Mouse (Mus musculus): Measurements from ENCODE around the gene Catsperd. TPM values are rescaled to one million over a fixed set of nuclear protein-coding genes. Genes with fewer than 3 reads are reported as not detected.

The Catsperd gene
- polyA plus RNA-seq (2016; fragmentation: Nextera tagmentation; extraction: Ambion mirVana), result 0.42 and 0.77 TPM in 2 replicates

- H3K36me3 ChIP-seq (replicated peaks), result peaks cover 19% of the 10 kb centered on the region
- peak within 1 kb of the TSS; percentile 82 for H3K4me3 ChIP-seq (replicated peaks)
- H3K4me2 ChIP-seq, result peak within 1 kb of the TSS; percentile 97
- WGBS, result 9% methylated on average over 26 of the region's 26 CpGs
- peaks cover 27% of the 10 kb centered on the region for H3K4me1 ChIP-seq
- H3K27ac ChIP-seq, result peak within 1 kb of the TSS; percentile 14; the same call in 1 of the 2 replicates
- ATAC-seq (ENCODE audit: low FRiP score), result peak; percentile 35
- no peaks in the 10 kb centered on the region for H3K9me3 ChIP-seq
- peak within 1 kb of the TSS; percentile 17 for H3K9ac ChIP-seq
- H3K27me3 ChIP-seq, result peaks cover 6% of the 10 kb centered on the region; the same call in 1 of the 2 replicates
Observed at GRCm38 (mm10) chr17:56627530-56628277, at the start of gene Catsperd. TSS of gene Catsperd (plus strand) at chr17:56628143.

GRCm38 (mm10) chr17:56583071-56583470 lies 44.9 kb upstream of the Catsperd start:
- Histone ChIP-seq H3K27ac (peak overlapping the region; percentile 95; the same call in 1 of the 2 replicates), H3K36me3 (replicated peaks) (peaks cover 67% of the 10 kb centered on the region), H3K9ac (peak overlapping the region; percentile 91), H3K4me2 (peak overlapping the region; percentile 97), H3K4me1 (peaks cover 48% of the 10 kb centered on the region), H3K9me3 (no peaks in the 10 kb centered on the region), H3K27me3 (no peaks in the 10 kb centered on the region), H3K4me3 (replicated peaks) (peak overlapping the region; percentile 93)
- 72% methylated on average over 1 of the region's 1 CpGs for WGBS
- ATAC-seq (ENCODE audit: low FRiP score), result no peak

- Histone ChIP-seq H3K27me3 (no peaks in the 10 kb centered on the region), H3K4me1 (peaks cover 53% of the 10 kb centered on the region), H3K9me3 (no peaks in the 10 kb centered on the region), H3K4me3 (replicated peaks) (peak overlapping the region; percentile 93), H3K9ac (peak overlapping the region; percentile 91), H3K4me2 (peak overlapping the region; percentile 97), H3K36me3 (replicated peaks) (peaks cover 67% of the 10 kb centered on the region), H3K27ac (peak overlapping the region; percentile 95)
- WGBS, result 5% methylated on average over 30 of the region's 33 CpGs
- ATAC-seq (ENCODE audit: low FRiP score), result no peak
Observed at GRCm38 (mm10) chr17:56583611-56584256, 44.2 kb upstream of the Catsperd start.

GRCm38 (mm10) chr17:56584257-56585130 lies 43.4 kb upstream of the Catsperd start, which contains the start of the genes Safb2 and Safb:
TSS of gene Safb2 (minus strand) at chr17:56584585.
TSS of gene Safb (plus strand) at chr17:56584825.
- WGBS, result under 1% methylated on average over 84 of the region's 101 CpGs
- Histone ChIP-seq H3K36me3 (replicated peaks) (peaks cover 68% of the 10 kb centered on the region), H3K27ac (peak within 1 kb of the TSS; percentile 95), H3K9ac (peak within 1 kb of the TSS; percentile 91), H3K4me2 (peak within 1 kb of the TSS; percentile 97), H3K4me3 (replicated peaks) (peak within 1 kb of the TSS; percentile 93), H3K4me1 (peaks cover 57% of the 10 kb centered on the region), H3K27me3 (no peaks in the 10 kb centered on the region), H3K9me3 (no peaks in the 10 kb centered on the region)
- ATAC-seq (ENCODE audit: low FRiP score), result peak; percentile 95

- H3K4me2 ChIP-seq, result peak overlapping the region; percentile 72
- peak overlapping the region; percentile 89 for H3K9ac ChIP-seq
- H3K36me3 ChIP-seq (replicated peaks), result peaks cover 68% of the 10 kb centered on the region
- WGBS, result under 1% methylated on average over 61 of the region's 61 CpGs
- peaks cover 57% of the 10 kb centered on the region for H3K4me1 ChIP-seq
- H3K27me3 ChIP-seq, result no peaks in the 10 kb centered on the region
- peak overlapping the region; percentile 93 for H3K27ac ChIP-seq
- ATAC-seq (ENCODE audit: low FRiP score), result peak; percentile 23
- H3K9me3 ChIP-seq, result no peaks in the 10 kb centered on the region
- H3K4me3 ChIP-seq (replicated peaks), result peak overlapping the region; percentile 93
Observed at GRCm38 (mm10) chr17:56585171-56585821, 42.6 kb upstream of the Catsperd start.

GRCm38 (mm10) chr17:56587773-56588172 lies 40.2 kb upstream of the Catsperd start:
- Histone ChIP-seq H3K27me3 (no peaks in the 10 kb centered on the region), H3K27ac (0 out of 2 replicates have a peak overlapping the region, but pooled peaks have one; percentile 31), H3K36me3 (replicated peaks) (peaks cover 68% of the 10 kb centered on the region), H3K9ac (no peak overlapping the region), H3K4me2 (no peak overlapping the region), H3K4me1 (peaks cover 44% of the 10 kb centered on the region), H3K9me3 (no peaks in the 10 kb centered on the region), H3K4me3 (replicated peaks) (0 out of 2 replicates have a peak overlapping the region, but pooled peaks have one; percentile 8)
- WGBS, result 74% methylated on average over 1 of the region's 1 CpGs
- no peak for ATAC-seq (ENCODE audit: low FRiP score)

GRCm38 (mm10) chr17:56588921-56589320 lies 39.0 kb upstream of the Catsperd start:
- no peak overlapping the region for H3K27ac ChIP-seq
- H3K27me3 ChIP-seq, result no peaks in the 10 kb centered on the region
- no peak overlapping the region for H3K9ac ChIP-seq
- 96% methylated on average over 4 of the region's 4 CpGs for WGBS
- no peak for ATAC-seq (ENCODE audit: low FRiP score)
- H3K36me3 ChIP-seq (replicated peaks), result peaks cover 78% of the 10 kb centered on the region
- no peak overlapping the region for H3K4me3 ChIP-seq (replicated peaks)
- H3K9me3 ChIP-seq, result no peaks in the 10 kb centered on the region
- peaks cover 34% of the 10 kb centered on the region for H3K4me1 ChIP-seq
- H3K4me2 ChIP-seq, result no peak overlapping the region

GRCm38 (mm10) chr17:56592553-56592952 lies 35.4 kb upstream of the Catsperd start:
- peaks cover 100% of the 10 kb centered on the region for H3K36me3 ChIP-seq (replicated peaks)
- no peaks in the 10 kb centered on the region for H3K9me3 ChIP-seq
- no peak overlapping the region for H3K27ac ChIP-seq
- H3K4me1 ChIP-seq, result peaks cover 15% of the 10 kb centered on the region
- no peak overlapping the region for H3K4me2 ChIP-seq
- no peak for ATAC-seq (ENCODE audit: low FRiP score)
- H3K27me3 ChIP-seq, result no peaks in the 10 kb centered on the region
- H3K9ac ChIP-seq, result no peak overlapping the region
- no peak overlapping the region for H3K4me3 ChIP-seq (replicated peaks)

GRCm38 (mm10) chr17:56593527-56594271 lies 34.2 kb upstream of the Catsperd start:
- Histone ChIP-seq H3K27me3 (no peaks in the 10 kb centered on the region), H3K4me2 (no peak overlapping the region), H3K4me3 (replicated peaks) (no peak overlapping the region), H3K9me3 (no peaks in the 10 kb centered on the region), H3K4me1 (peaks cover 6% of the 10 kb centered on the region; the same call in 1 of the 2 replicates), H3K9ac (no peak overlapping the region), H3K36me3 (replicated peaks) (peaks cover 96% of the 10 kb centered on the region), H3K27ac (no peak overlapping the region)
- ATAC-seq (ENCODE audit: low FRiP score), result no peak; the same call in 1 of the 2 replicates
- WGBS, result 92% methylated on average over 8 of the region's 8 CpGs

GRCm38 (mm10) chr17:56603186-56604069 lies 24.5 kb upstream of the Catsperd start:
- ATAC-seq (ENCODE audit: low FRiP score), result no peak
- H3K36me3 ChIP-seq (replicated peaks), result peaks cover 87% of the 10 kb centered on the region
- H3K27ac ChIP-seq, result 0 out of 2 replicates have a peak overlapping the region, but pooled peaks have one; percentile 5
- no peak overlapping the region for H3K4me3 ChIP-seq (replicated peaks)
- H3K27me3 ChIP-seq, result no peaks in the 10 kb centered on the region
- no peaks in the 10 kb centered on the region for H3K9me3 ChIP-seq
- H3K4me1 ChIP-seq, result peaks cover 6% of the 10 kb centered on the region
- H3K4me2 ChIP-seq, result no peak overlapping the region
- WGBS, result 94% methylated on average over 28 of the region's 28 CpGs
- no peak overlapping the region for H3K9ac ChIP-seq
